Mouse (Mus musculus) midbrain, postnatal 0 days (tissue): ENCODE results near the gene Fasl. TPM values are rescaled to one million over a fixed set of nuclear protein-coding genes. Genes with fewer than 3 reads are reported as not detected.

Experiments used
- ATAC-seq: fragments of 200-750 bp; cut with Nextera tagmentation; 2 replicates; pipeline ENCODE4 v1.8.0; 2017; ENCODE audit warnings: moderate number of reproducible peaks, mild to moderate bottlenecking, moderate TSS enrichment, moderate library complexity; ENCODE audit not compliant: low FRiP score
- DNase-seq: peaks from one replicate; pipeline ENCODE4 v3.0.0-alpha.2; 2015; ENCODE audit warnings: low spot score
- H3K27ac ChIP-seq: fragments of 300-500 bp; sonication (generic); 2 replicates; pipeline ENCODE4 v1.5.1; 2014; ENCODE audit warnings: low read depth, mild to moderate bottlenecking, low read length, mixed read lengths
- H3K27me3 ChIP-seq: fragments of 300-500 bp; sonication (generic); 2 replicates; pipeline ENCODE4 v1.6.1; 2014; ENCODE audit warnings: low read length, control low read depth, mixed read lengths; ENCODE audit not compliant: insufficient read depth
- H3K36me3 ChIP-seq: fragments of 300-500 bp; sonication (generic); 2 replicates; pipeline ENCODE4 v1.6.1; 2014; ENCODE audit warnings: low read length, control low read depth, mixed read lengths; ENCODE audit not compliant: insufficient read depth
- H3K4me1 ChIP-seq: fragments of 300-500 bp; sonication (generic); 2 replicates; pipeline ENCODE4 v1.6.1; 2014; ENCODE audit warnings: mild to moderate bottlenecking, control low read depth, antibody characterized with exemption, low read length, mixed read lengths; ENCODE audit not compliant: insufficient read depth
- H3K4me2 ChIP-seq: fragments of 300-500 bp; sonication (generic); 2 replicates; pipeline ENCODE4 v1.6.1; 2014; ENCODE audit warnings: low read depth, mild to moderate bottlenecking, low read length, mixed read lengths; ENCODE audit not compliant: poor library complexity, severe bottlenecking
- H3K4me3 ChIP-seq: fragments of 300-500 bp; sonication (generic); 2 replicates; pipeline ENCODE4 v1.5.1; 2014; ENCODE audit warnings: low read depth, mild to moderate bottlenecking, low read length, moderate library complexity
- H3K9ac ChIP-seq: fragments of 300-500 bp; sonication (generic); replicated peaks from 2 replicates; pipeline ENCODE4 v1.6.1; 2014; ENCODE audit warnings: mild to moderate bottlenecking, low read length, moderate library complexity, mixed read lengths; ENCODE audit not compliant: poor library complexity, severe bottlenecking
- H3K9me3 ChIP-seq: fragments of 300-500 bp; sonication (generic); 2 replicates; pipeline ENCODE4 v1.6.1; 2016; ENCODE audit warnings: low read length, control low read depth
- CTCF ChIP-seq: IDR thresholded peaks from 2 replicates; pipeline ENCODE4 v1.5.1; 2016; ENCODE audit warnings: antibody characterized with exemption, mild to moderate bottlenecking
- WGBS: fragments of 180-500 bp; shearing (Covaris S2); extraction: QIAGEN DNeasy Blood & Tissue Kit; methylation state at CpG from one replicate; pipeline ENCODE4 v1.1.7; 2014; 5-methylcytosine and 5-hydroxymethylcytosine counted together
- polyA plus RNA-seq: library from polyadenylated mRNA; unstranded; fragments of >200 nt; fragmentation: Nextera tagmentation; extraction: Ambion mirVana; gene quantifications from 2 replicates; pipeline ENCODE4 v1.2.1, GENCODE M21; 2015
- total RNA-seq: library from RNA; depleted of rRNA; stranded (reverse); fragments of >200 nt; gene quantifications from 2 replicates; pipeline ENCODE4 v1.2.3, GENCODE M21; 2014

The Fasl gene
- total and polyA plus RNA-seq, 2 experiments from 2014 or later = 0.05 to 0.46 TPM

- H3K9ac ChIP-seq = no peak overlapping the region
- H3K4me2 ChIP-seq = no peak overlapping the region
- H3K4me3 ChIP-seq = no peak overlapping the region
- DNase-seq (no peak), ATAC-seq (no peak)
- H3K27ac ChIP-seq = no peak overlapping the region
- H3K36me3 ChIP-seq = no peaks in the 10 kb centered on the region
- H3K27me3 ChIP-seq = no peaks in the 10 kb centered on the region
- no peak for TF ChIP-seq CTCF
- H3K4me1 ChIP-seq = no peaks in the 10 kb centered on the region
- no peaks in the 10 kb centered on the region for H3K9me3 ChIP-seq
Measured at GRCm38 (mm10) chr1:161800256-161800655, 12.0 kb upstream of the Fasl start.

DNA sequence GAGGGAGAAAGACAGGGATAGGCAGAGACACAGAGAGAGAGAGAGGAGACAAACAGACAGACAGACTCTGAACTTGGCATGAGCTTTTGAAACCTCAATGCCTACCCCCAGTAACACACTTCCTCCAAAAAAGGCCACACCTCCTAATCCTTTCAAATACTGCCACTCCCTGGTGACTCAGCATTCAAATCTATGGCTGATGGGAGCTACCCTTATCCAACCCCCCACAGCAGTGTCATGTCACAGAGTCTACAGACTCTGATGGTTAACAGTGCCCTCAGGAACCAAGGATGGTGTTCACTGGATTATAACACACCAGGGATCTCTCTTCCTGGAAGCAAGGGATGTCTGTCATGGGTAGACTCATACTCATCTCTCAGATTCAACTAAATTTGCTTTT, 11.5 kb upstream of the Fasl start:
- ATAC-seq (no peak), DNase-seq (no peak)
- no peak overlapping the region for H3K27ac ChIP-seq
- H3K9me3 ChIP-seq = no peaks in the 10 kb centered on the region
- no peaks in the 10 kb centered on the region for H3K27me3 ChIP-seq
- no peak overlapping the region for H3K4me2 ChIP-seq
- H3K36me3 ChIP-seq = no peaks in the 10 kb centered on the region
- no peak overlapping the region for H3K9ac ChIP-seq
- no peaks in the 10 kb centered on the region for H3K4me1 ChIP-seq
- H3K4me3 ChIP-seq = no peak overlapping the region
- no peak for TF ChIP-seq CTCF

DNA sequence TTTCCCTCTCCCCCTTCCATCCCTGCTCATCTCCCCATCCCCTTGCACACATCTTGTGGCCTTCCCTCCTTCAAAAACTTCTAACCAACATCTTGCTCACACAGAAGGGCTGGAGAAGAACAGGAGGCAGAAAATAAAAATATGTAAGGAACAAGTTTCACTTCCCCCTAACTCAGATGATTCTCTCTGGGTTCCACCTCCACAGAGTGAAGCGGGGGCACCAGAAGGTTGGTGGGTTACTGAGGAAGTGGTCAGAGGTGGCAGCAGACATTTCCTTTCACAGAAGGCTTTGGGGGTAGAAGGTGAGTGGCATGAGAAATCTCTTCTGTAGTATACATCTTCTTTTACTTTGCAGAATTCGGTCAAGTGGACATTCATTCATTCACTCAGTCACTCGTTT, 10.6 kb upstream of the Fasl start:
- DNase-seq = no peak

DNA sequence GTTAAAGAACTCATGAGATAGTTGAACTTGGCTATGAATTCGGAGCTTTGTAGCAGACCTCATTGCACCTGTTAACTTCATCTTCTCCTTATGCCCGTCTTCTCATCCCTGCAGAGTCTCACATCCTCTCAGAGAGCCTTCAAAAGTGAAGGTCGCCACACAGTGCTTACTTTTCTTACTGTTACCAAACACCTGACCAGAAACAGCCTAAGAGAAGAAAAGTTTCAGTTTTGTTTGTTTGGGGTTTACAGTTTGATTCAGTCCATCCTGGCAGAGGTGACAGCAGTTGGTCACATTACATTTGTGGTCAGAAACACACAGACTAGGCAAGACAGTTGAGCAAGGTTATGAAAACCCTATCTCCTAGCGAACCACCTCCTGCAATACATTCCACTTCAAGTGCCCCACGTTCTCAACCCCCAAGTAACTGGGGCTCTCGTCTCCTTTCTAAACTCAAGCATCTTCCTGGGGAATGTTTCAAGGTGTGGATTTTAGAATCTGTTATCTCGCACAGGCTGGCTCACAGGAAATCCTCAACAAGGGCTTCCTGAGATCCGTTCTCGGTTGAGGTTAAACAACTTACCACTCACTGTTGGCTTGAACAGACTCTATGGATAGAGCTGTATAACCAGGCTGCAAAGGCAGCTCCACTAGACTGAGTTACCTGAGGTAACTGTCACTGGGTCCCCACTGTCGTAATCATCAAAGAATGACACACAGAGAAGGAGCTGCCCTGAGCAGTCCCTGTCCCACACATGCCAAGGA, 6.3 kb upstream of the Fasl start:
- H3K27me3 ChIP-seq = no peaks in the 10 kb centered on the region
- 89% methylated on average over 10 of the region's 10 CpGs for WGBS
- no peak overlapping the region for H3K4me3 ChIP-seq
- no peak overlapping the region for H3K27ac ChIP-seq
- ATAC-seq = no peak
- H3K9ac ChIP-seq = no peak overlapping the region
- no peak for DNase-seq
- no peaks in the 10 kb centered on the region for H3K36me3 ChIP-seq
- TF ChIP-seq CTCF = no peak
- H3K4me1 ChIP-seq = no peaks in the 10 kb centered on the region
- no peaks in the 10 kb centered on the region for H3K9me3 ChIP-seq
- H3K4me2 ChIP-seq = no peak overlapping the region

More for the DNA sequence above, 10.6 kb upstream of the Fasl start:
- Histone ChIP-seq H3K27me3 (no peaks in the 10 kb centered on the region), H3K4me3 (no peak overlapping the region), H3K36me3 (no peaks in the 10 kb centered on the region), H3K4me1 (no peaks in the 10 kb centered on the region), H3K9ac (no peak overlapping the region), H3K27ac (no peak overlapping the region), H3K4me2 (no peak overlapping the region), H3K9me3 (no peaks in the 10 kb centered on the region)
- no peak for TF ChIP-seq CTCF
- 79% methylated on average over 3 of the region's 3 CpGs for WGBS
- ATAC-seq = no peak

DNA sequence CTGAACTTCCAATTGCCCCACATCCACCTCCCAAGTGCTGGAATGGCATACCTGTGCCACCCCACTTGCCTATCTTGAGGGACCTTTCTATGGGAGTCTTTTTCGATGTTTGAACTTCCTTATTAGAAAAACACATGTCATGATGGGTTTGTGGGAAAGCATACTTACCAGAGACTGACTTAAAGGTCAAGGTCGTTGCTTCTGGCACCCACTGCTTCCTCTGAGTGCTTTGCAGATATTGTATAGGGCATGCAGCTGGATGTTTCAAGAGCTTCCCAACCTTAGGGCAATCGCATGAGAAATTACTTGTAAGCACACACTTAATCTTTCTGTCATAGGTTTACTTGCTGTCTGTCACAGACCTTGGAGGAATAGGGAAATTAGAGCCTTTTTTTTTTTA, 5.0 kb upstream of the Fasl start:
- Histone ChIP-seq H3K4me3 (no peak overlapping the region), H3K9me3 (no peaks in the 10 kb centered on the region), H3K27me3 (no peaks in the 10 kb centered on the region), H3K9ac (no peak overlapping the region), H3K4me2 (no peak overlapping the region), H3K36me3 (no peaks in the 10 kb centered on the region), H3K27ac (no peak overlapping the region), H3K4me1 (no peaks in the 10 kb centered on the region)
- WGBS = 84% methylated on average over 3 of the region's 3 CpGs
- ATAC-seq = no peak
- no peak for DNase-seq
- no peak for TF ChIP-seq CTCF

DNA sequence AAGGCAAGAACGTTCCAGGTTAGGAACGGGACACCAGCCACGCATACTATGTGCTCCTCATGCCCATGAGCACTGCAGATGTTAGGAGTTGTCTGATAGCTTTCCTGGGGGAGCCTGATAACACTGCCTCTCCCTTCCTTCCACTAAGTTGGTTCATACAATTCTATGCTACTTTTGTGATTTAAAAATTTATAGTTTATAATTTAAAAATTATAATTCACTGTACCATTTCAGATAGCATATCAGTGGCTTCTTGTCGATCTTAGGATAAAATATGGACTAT, 4.3 kb upstream of the Fasl start:
- Histone ChIP-seq H3K4me2 (no peak overlapping the region), H3K4me3 (no peak overlapping the region), H3K36me3 (no peaks in the 10 kb centered on the region), H3K9ac (no peak overlapping the region), H3K9me3 (no peaks in the 10 kb centered on the region), H3K27me3 (no peaks in the 10 kb centered on the region), H3K27ac (no peak overlapping the region), H3K4me1 (no peaks in the 10 kb centered on the region)
- 95% methylated on average over 4 of the region's 4 CpGs for WGBS
- no peak for ATAC-seq
- DNase-seq = no peak
- TF ChIP-seq CTCF = no peak
